Comparison of ENCODE assay signal across 17 mouse cellular contexts in genomic region chr1:60588887-60589629, GRCm38 (mm10). TPM values are rescaled to one million over a fixed set of nuclear protein-coding genes. Genes with fewer than 3 reads are reported as not detected.
A peak's percentile ranks its signal among the peaks of the same experiment; 100 is the strongest.
DNase-seq lines count a peak whose midpoint lies in the region; ATAC-seq lines count a peak whose summit lies in the region.
"Had no signal": no experiment of that assay in that cellular context is flagged by ENCODE, and none has a peak within 500 bp of the region (broad histone marks: within the 10 kb centered on the region; RNA-seq: fewer than 3 reads in every experiment).

No protein-coding gene starts in this region.

- peaks cover 2% of the 10 kb centered on the region; the same call in 1 of the 2 replicates for H3K4me1 ChIP-seq in heart, embryonic 11.5 days (ENCODE audit: control insufficient read depth, insufficient read depth, low read length)
- H3K4me1 ChIP-seq in lung, embryonic 16.5 days (replicated peaks; ENCODE audit: control insufficient read depth, insufficient read depth, low read length) = no peaks in the 10 kb centered on the region
- H3K4me1 ChIP-seq in midbrain, embryonic 13.5 days (replicated peaks) = no peaks in the 10 kb centered on the region
- H3K4me1 ChIP-seq: forebrain, embryonic 13.5 days; limb, embryonic 15.5 days; midbrain, embryonic 15.5 days had no signal

- H3K27ac ChIP-seq in heart, embryonic 11.5 days (ENCODE audit: low read depth, low read length) = peak overlapping the region; percentile 71
- peak overlapping the region; percentile 83 for H3K27ac ChIP-seq in lung, embryonic 16.5 days (ENCODE audit: low read length)
- H3K27ac ChIP-seq in midbrain, embryonic 13.5 days = no peak overlapping the region
- H3K27ac ChIP-seq: forebrain, embryonic 13.5 days; limb, embryonic 15.5 days; midbrain, embryonic 15.5 days had no signal

- H3K4me3 ChIP-seq in heart, embryonic 11.5 days (ENCODE audit: low read depth, low read length) = no peak overlapping the region
- H3K4me3 ChIP-seq in lung, embryonic 16.5 days (ENCODE audit: low read length) = no peak overlapping the region
- no peak overlapping the region for H3K4me3 ChIP-seq in midbrain, embryonic 13.5 days (replicated peaks)
- H3K4me3 ChIP-seq: erythroblast, embryonic 14.5 days; forebrain, embryonic 13.5 days; limb, embryonic 15.5 days; midbrain, embryonic 15.5 days had no signal

- H3K9ac ChIP-seq in heart, embryonic 11.5 days (ENCODE audit: low read depth, low read length) = no peak overlapping the region
- no peak overlapping the region for H3K9ac ChIP-seq in lung, embryonic 16.5 days (ENCODE audit: low read length)
- no peak overlapping the region for H3K9ac ChIP-seq in midbrain, embryonic 13.5 days (replicated peaks)
- H3K9ac ChIP-seq: forebrain, embryonic 13.5 days; limb, embryonic 15.5 days; midbrain, embryonic 15.5 days had no signal

- H3K36me3 ChIP-seq in heart, embryonic 11.5 days (ENCODE audit: control insufficient read depth, insufficient read depth, low read length) = no peaks in the 10 kb centered on the region
- no peaks in the 10 kb centered on the region for H3K36me3 ChIP-seq in lung, embryonic 16.5 days (ENCODE audit: control insufficient read depth, insufficient read depth, low read length)
- H3K36me3 ChIP-seq in midbrain, embryonic 13.5 days = no peaks in the 10 kb centered on the region
- H3K36me3 ChIP-seq: limb, embryonic 15.5 days; midbrain, embryonic 15.5 days had no signal

- H3K9me3 ChIP-seq in heart, embryonic 11.5 days (replicated peaks; ENCODE audit: control insufficient read depth, low read length) = peaks cover 7% of the 10 kb centered on the region; the same call in 1 of the 2 replicates
- H3K9me3 ChIP-seq in lung, embryonic 16.5 days (ENCODE audit: control insufficient read depth, low read length) = peaks cover 10% of the 10 kb centered on the region; the same call in 1 of the 2 replicates
- H3K9me3 ChIP-seq in midbrain, embryonic 13.5 days = no peaks in the 10 kb centered on the region
- H3K9me3 ChIP-seq: forebrain, embryonic 13.5 days; limb, embryonic 15.5 days; midbrain, embryonic 15.5 days had no signal

- H3K4me2 ChIP-seq in heart, embryonic 11.5 days = no peak overlapping the region
- no peak overlapping the region for H3K4me2 ChIP-seq in lung, embryonic 16.5 days (ENCODE audit: low read depth, low read length)
- no peak overlapping the region for H3K4me2 ChIP-seq in midbrain, embryonic 13.5 days (replicated peaks)
- H3K4me2 ChIP-seq: forebrain, embryonic 13.5 days; limb, embryonic 15.5 days; midbrain, embryonic 15.5 days had no signal

- no peaks in the 10 kb centered on the region for H3K27me3 ChIP-seq in heart, embryonic 11.5 days (ENCODE audit: control insufficient read depth, insufficient read depth, low read length)
- H3K27me3 ChIP-seq in lung, embryonic 16.5 days (ENCODE audit: control insufficient read depth, insufficient read depth, low read depth, low read length) = no peaks in the 10 kb centered on the region
- no peaks in the 10 kb centered on the region for H3K27me3 ChIP-seq in midbrain, embryonic 13.5 days
- H3K27me3 ChIP-seq: forebrain, embryonic 13.5 days; limb, embryonic 15.5 days; midbrain, embryonic 15.5 days had no signal

- 35% methylated on average over 4 of the region's 4 CpGs for WGBS in heart, embryonic 11.5 days (ENCODE audit: insufficient replicate concordance)
- 38% methylated on average over 4 of the region's 4 CpGs for WGBS in lung, embryonic 16.5 days
- 51% methylated on average over 4 of the region's 4 CpGs for whole genome bisulfite sequencing in midbrain, embryonic 13.5 days

- no peak for DNase-seq in heart, postnatal 10 days
- no peak for DNase-seq in lung, postnatal 14 days
- DNase-seq in lung, postnatal 10 days = peak; percentile 55
- DNase-seq: adrenal gland, adult 2 months; cerebellum, adult 9-10 months; gastrocnemius, postnatal 25 days; kidney, adult 2 months; kidney, postnatal 14 days; right cerebral cortex, postnatal 14 days had no signal

- ATAC-seq in heart, embryonic 11.5 days (replicated peaks; ENCODE audit: insufficient number of reproducible peaks, low FRiP score, low TSS enrichment) = no peak
- ATAC-seq in lung, embryonic 16.5 days (ENCODE audit: low read depth) = peak; percentile 88
- ATAC-seq in midbrain, embryonic 13.5 days = no peak
- ATAC-seq in megakaryocyte-erythroid progenitor cell, adult 5-6 weeks (replicated peaks; ENCODE audit: low FRiP score, low TSS enrichment, poor library complexity, severe bottlenecking) = no peak
- ATAC-seq: forebrain, embryonic 13.5 days; midbrain, embryonic 15.5 days had no signal

- intact Hi-C loops in heart, postnatal 10 days (cut with DNase I) = no loop called here

RNA-seq across cellular contexts. Expression of gene Raph1, which starts 22.2 kb away (rescaled TPM):
- polyA plus RNA-seq in heart, embryonic 11.5 days (2014; fragmentation: Nextera tagmentation; extraction: Ambion mirVana) = 56.7 and 66.0 TPM in 2 replicates
- total RNA-seq in heart, postnatal 10 days (2021) = 100 to 1,000 TPM; 132 to 182 TPM
- 37.9 and 45.1 TPM in 2 replicates for polyA plus RNA-seq in lung, embryonic 16.5 days (2015; fragmentation: Nextera tagmentation; extraction: Ambion mirVana)
- polyA plus RNA-seq in midbrain, embryonic 13.5 days (2015; fragmentation: Nextera tagmentation; extraction: Ambion mirVana) = 22.3 and 23.4 TPM in 2 replicates
- 1.3 TPM in 2 replicates for total RNA-seq in megakaryocyte-erythroid progenitor cell, adult 5-6 weeks (2014; fragmentation: Nextera tagmentation)
- 0.23 TPM in 2 replicates for total RNA-seq in megakaryocyte-erythroid progenitor cell, adult 5-6 weeks (2017)
